Mouse (Mus musculus): ENCODE measurements around the gene Ccm2l. TPM values are rescaled to one million over a fixed set of nuclear protein-coding genes. Genes with fewer than 3 reads are reported as not detected.

Gene Ccm2l
- total RNA-seq, 2 experiments from 2014 or later, result 4.9 to 6.6 TPM

GRCm38 (mm10) chr2:153036690-153037089, 29.1 kb upstream of the Ccm2l start:
- Histone ChIP-seq H3K4me3 (no peak overlapping the region), H3K27ac (no peak overlapping the region)
- DNase-seq (ENCODE audit: low spot score in 2 of 2), result no peak
- no peak for TF ChIP-seq CTCF (conservative IDR thresholded peaks at IDR 0.05)

GRCm38 (mm10) chr2:153043886-153044285, 21.9 kb upstream of the Ccm2l start:
- H3K4me3 ChIP-seq, result no peak overlapping the region
- TF ChIP-seq CTCF (conservative IDR thresholded peaks at IDR 0.05), result no peak
- H3K27ac ChIP-seq, result no peak overlapping the region
- no peak for DNase-seq (ENCODE audit: low spot score in 2 of 2)

DNA sequence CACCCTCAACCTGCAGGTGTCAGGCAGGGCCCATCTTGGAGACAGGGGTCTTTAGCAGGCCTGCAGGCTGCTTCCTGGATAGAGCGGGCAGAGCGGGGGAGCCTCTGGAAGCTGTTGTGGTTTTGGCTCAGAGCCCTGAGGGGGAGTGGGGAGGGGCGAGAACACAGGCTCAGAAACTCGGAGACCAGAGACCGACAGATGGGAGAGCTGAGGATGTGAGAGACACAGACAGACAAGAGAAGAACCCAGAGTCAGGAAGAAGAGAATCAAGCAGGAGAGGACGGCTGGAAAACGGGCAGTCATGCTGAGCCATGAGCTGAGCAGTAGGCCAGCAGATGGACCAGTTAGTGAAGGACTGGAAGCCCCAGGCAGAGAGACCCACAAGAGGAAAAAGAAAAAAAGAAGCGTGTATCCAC, 19.9 kb upstream of the Ccm2l start:
- no peak overlapping the region for H3K4me3 ChIP-seq
- no peak overlapping the region for H3K27ac ChIP-seq
- DNase-seq (ENCODE audit: low spot score in 2 of 2), result peak in 1 of 2 experiments; percentile 32
- no peak for TF ChIP-seq CTCF (conservative IDR thresholded peaks at IDR 0.05)

DNA sequence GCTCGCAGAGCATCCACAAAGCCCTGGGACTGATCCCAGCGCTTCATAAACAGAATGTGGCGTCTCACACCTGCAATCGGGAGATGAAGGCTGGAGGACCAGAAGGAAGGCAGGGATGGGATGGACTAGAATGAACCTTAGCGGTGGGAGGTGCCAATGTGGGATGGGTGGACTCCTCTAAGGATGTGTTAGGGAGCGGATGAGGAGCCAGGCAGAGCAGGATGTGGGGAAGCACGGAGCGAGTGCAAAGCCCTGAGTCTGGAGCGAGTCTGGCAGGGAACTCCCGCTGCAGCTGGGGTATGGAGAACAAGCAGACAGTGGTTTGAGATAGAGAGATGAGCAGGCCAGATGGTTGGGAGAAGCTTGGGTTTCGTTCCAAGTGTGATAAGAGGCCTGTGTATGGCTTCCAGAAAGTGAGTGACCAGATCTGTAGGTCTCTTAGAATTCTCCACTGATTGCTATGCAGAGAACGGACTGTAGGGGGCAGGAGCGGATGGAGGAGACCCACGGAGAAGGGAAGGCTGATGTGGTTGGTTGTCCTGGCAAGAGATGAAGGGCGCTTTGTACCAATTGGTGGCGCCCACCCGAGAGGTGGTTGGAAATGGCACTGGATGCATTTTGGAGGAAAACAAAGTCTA, 17.8 kb upstream of the Ccm2l start:
- TF ChIP-seq CTCF (conservative IDR thresholded peaks at IDR 0.05), result peak; percentile 85
- DNase-seq (ENCODE audit: low spot score in 2 of 2), result peak; percentile 33 to 71
- Histone ChIP-seq H3K27ac (no peak overlapping the region), H3K4me3 (no peak overlapping the region)

- peak in 1 of 2 experiments; percentile 22 for DNase-seq (ENCODE audit: low spot score in 2 of 2)
- H3K4me3 ChIP-seq, result no peak overlapping the region
- TF ChIP-seq CTCF (conservative IDR thresholded peaks at IDR 0.05), result no peak
- no peak overlapping the region for H3K27ac ChIP-seq
Measured at GRCm38 (mm10) chr2:153049288-153049996, 16.3 kb upstream of the Ccm2l start.

- H3K4me3 ChIP-seq, result no peak overlapping the region
- no peak overlapping the region for H3K27ac ChIP-seq
- DNase-seq (ENCODE audit: low spot score in 2 of 2), result no peak
- TF ChIP-seq CTCF (conservative IDR thresholded peaks at IDR 0.05), result no peak
Measured at GRCm38 (mm10) chr2:153049997-153050358, 15.8 kb upstream of the Ccm2l start.

DNA sequence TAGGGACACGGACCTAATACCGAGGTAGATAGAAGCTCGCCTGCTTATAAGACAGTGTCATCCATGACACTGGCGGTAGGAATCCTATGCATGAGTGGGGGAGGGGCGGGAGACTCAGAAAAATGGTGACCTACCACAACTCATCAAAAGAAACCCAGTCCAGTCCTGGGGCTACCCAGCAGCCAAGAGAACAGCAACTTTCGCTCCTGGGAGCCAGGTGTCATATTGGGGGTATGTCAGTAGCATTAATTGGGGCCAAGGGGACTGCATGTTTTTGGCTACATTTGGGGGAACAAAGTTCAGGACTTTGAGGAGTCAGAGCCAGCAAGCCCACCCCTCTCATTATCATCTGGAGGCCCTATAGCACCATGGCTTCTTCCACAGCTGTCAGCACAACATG, 14.7 kb upstream of the Ccm2l start:
- DNase-seq (ENCODE audit: low spot score in 2 of 2), result no peak
- Histone ChIP-seq H3K27ac (no peak overlapping the region), H3K4me3 (no peak overlapping the region)
- TF ChIP-seq CTCF (conservative IDR thresholded peaks at IDR 0.05), result no peak

GRCm38 (mm10) chr2:153051537-153051936, 14.2 kb upstream of the Ccm2l start:
- no peak for DNase-seq (ENCODE audit: low spot score in 2 of 2)
- TF ChIP-seq CTCF (conservative IDR thresholded peaks at IDR 0.05), result no peak
- no peak overlapping the region for H3K4me3 ChIP-seq
- no peak overlapping the region for H3K27ac ChIP-seq

DNA sequence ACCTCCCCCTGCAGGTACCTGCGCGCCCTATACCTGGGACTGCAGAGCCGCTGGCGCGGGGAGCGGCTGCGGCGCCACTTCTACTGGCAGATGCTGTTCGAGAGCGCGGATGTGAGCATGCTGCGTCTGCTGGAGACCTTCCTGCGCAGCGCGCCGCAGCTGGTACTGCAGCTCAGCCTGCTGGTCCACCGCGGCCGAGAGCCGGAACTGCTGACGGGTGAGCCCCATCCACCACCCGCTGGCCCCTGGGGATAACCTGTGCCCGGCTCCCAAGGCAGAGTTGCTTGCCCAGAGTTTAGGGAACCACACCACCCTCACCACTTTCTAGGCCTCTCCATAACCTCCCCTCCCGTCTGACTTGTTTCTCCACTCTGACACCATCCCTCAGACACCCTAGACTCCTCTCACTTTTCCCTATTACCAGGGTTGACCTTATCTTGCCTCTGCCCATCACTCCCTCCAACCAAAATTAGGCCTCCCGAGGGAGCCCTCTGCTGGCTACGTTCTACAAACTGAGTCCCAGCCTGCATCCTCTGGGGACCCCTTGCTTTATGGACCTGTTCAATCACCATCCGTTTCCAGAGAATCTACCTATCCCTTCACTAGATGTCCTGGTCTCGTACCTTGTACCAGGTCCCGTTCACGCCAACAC, 12.9 kb upstream of the Ccm2l start:
- Histone ChIP-seq H3K4me3 (no peak overlapping the region), H3K27ac (no peak overlapping the region)
- TF ChIP-seq CTCF (conservative IDR thresholded peaks at IDR 0.05), result peak; percentile 65
- no peak for DNase-seq (ENCODE audit: low spot score in 2 of 2)

GRCm38 (mm10) chr2:153053896-153054295, 11.9 kb upstream of the Ccm2l start:
- no peak overlapping the region for H3K27ac ChIP-seq
- no peak for TF ChIP-seq CTCF (conservative IDR thresholded peaks at IDR 0.05)
- no peak for DNase-seq (ENCODE audit: low spot score in 2 of 2)
- no peak overlapping the region for H3K4me3 ChIP-seq

- H3K27ac ChIP-seq, result no peak overlapping the region
- TF ChIP-seq CTCF (conservative IDR thresholded peaks at IDR 0.05), result peak; percentile 66
- DNase-seq (ENCODE audit: low spot score in 2 of 2), result no peak
- H3K4me3 ChIP-seq, result no peak overlapping the region
Measured at GRCm38 (mm10) chr2:153055270-153055920, 10.4 kb upstream of the Ccm2l start.

GRCm38 (mm10) chr2:153058365-153058764, 7.4 kb upstream of the Ccm2l start:
- Histone ChIP-seq H3K4me3 (no peak overlapping the region), H3K27ac (no peak overlapping the region)
- no peak for DNase-seq (ENCODE audit: low spot score in 2 of 2)
- no peak for TF ChIP-seq CTCF (conservative IDR thresholded peaks at IDR 0.05)

GRCm38 (mm10) chr2:153060216-153060615, 5.5 kb upstream of the Ccm2l start:
- no peak overlapping the region for H3K4me3 ChIP-seq
- TF ChIP-seq CTCF (conservative IDR thresholded peaks at IDR 0.05), result no peak
- no peak overlapping the region for H3K27ac ChIP-seq
- DNase-seq (ENCODE audit: low spot score in 2 of 2), result no peak

Measured in layer of hippocampus, adult 2 months (tissue).